Mouse (Mus musculus) embryonic facial prominence, embryonic 11.5 days (tissue): ENCODE data around the gene Cps1. TPM values are rescaled to one million over a fixed set of nuclear protein-coding genes. Genes with fewer than 3 reads are reported as not detected.

ENCODE experiments used
- ATAC-seq: fragments of 200-750 bp; cut with Nextera tagmentation; replicated peaks from 2 replicates; pipeline ENCODE4 v1.8.0; 2017; ENCODE audit warnings: low read depth; ENCODE audit not compliant: insufficient number of reproducible peaks, low FRiP score, low TSS enrichment
- DNase-seq: peaks from one replicate; pipeline ENCODE4 v3.0.0-alpha.2; 2015; ENCODE audit warnings: low spot score
- H3K27ac ChIP-seq: fragments of 300-500 bp; sonication (generic); replicated peaks from 2 replicates; pipeline ENCODE4 v1.5.1; 2014; ENCODE audit warnings: mild to moderate bottlenecking, low read depth, low read length, control low read depth
- H3K27me3 ChIP-seq: fragments of 300-500 bp; sonication (generic); 2 replicates; pipeline ENCODE4 v1.6.1; 2014; ENCODE audit warnings: mild to moderate bottlenecking, low read length, moderate library complexity, mixed read lengths; ENCODE audit not compliant: control insufficient read depth, insufficient read depth
- H3K36me3 ChIP-seq: fragments of 300-500 bp; sonication (generic); replicated peaks from 2 replicates; pipeline ENCODE4 v1.6.1; 2014; ENCODE audit warnings: low read depth, mild to moderate bottlenecking, low read length, moderate library complexity, mixed read lengths; ENCODE audit not compliant: control insufficient read depth, insufficient read depth
- H3K4me1 ChIP-seq: fragments of 300-500 bp; sonication (generic); 2 replicates; pipeline ENCODE4 v1.6.1; 2014; ENCODE audit warnings: low read length, mixed read lengths; ENCODE audit not compliant: control insufficient read depth, insufficient read depth
- H3K4me2 ChIP-seq: fragments of 300-500 bp; sonication (generic); 2 replicates; pipeline ENCODE4 v1.6.1; 2014; ENCODE audit warnings: low read depth, mild to moderate bottlenecking, control low read depth, low read length, moderate library complexity
- H3K4me3 ChIP-seq: fragments of 300-500 bp; sonication (generic); 2 replicates; pipeline ENCODE4 v1.5.1; 2014; ENCODE audit warnings: low read depth, low read length, control low read depth
- H3K9ac ChIP-seq: fragments of 300-500 bp; sonication (generic); replicated peaks from 2 replicates; pipeline ENCODE4 v1.6.1; 2014; ENCODE audit warnings: mild to moderate bottlenecking, control low read depth, low read length
- H3K9me3 ChIP-seq: fragments of 300-500 bp; sonication (generic); replicated peaks from 2 replicates; pipeline ENCODE4 v1.6.1; 2016; ENCODE audit warnings: mild to moderate bottlenecking, low read length, inconsistent platforms, mixed read lengths; ENCODE audit not compliant: control insufficient read depth
- WGBS: fragments of 180-500 bp; shearing (Covaris S2); extraction: QIAGEN DNeasy Blood & Tissue Kit; methylation state at CpG from one replicate; pipeline ENCODE4 v1.1.7; 2014; 5-methylcytosine and 5-hydroxymethylcytosine counted together
- polyA plus RNA-seq: library from polyadenylated mRNA; unstranded; fragments of >200 nt; fragmentation: Nextera tagmentation; extraction: Ambion mirVana; gene quantifications from 2 replicates; pipeline ENCODE4 v1.2.1, GENCODE M21; 2014

Gene Cps1
- polyA plus RNA-seq: 0.11 and 0.14 TPM in 2 replicates

GRCm38 (mm10) chr1:67122797-67123196 lies at the start of gene Cps1:
Cps1 (plus strand) TSS chr1:67123026.
- Histone ChIP-seq H3K27ac (no peak within 1 kb of the TSS), H3K36me3 (no peaks in the 10 kb centered on the region), H3K4me3 (no peak within 1 kb of the TSS), H3K4me1 (no peaks in the 10 kb centered on the region), H3K27me3 (no peaks in the 10 kb centered on the region), H3K9me3 (no peaks in the 10 kb centered on the region), H3K4me2 (no peak within 1 kb of the TSS), H3K9ac (no peak within 1 kb of the TSS)
- DNase-seq (no peak), ATAC-seq (no peak)
- 82% methylated on average over 3 of the region's 3 CpGs for WGBS

GRCm38 (mm10) chr1:67077739-67078138 lies 45.1 kb upstream of the Cps1 start:
- no peak for DNase-seq
- no peak overlapping the region for H3K9ac ChIP-seq
- no peaks in the 10 kb centered on the region for H3K9me3 ChIP-seq
- no peaks in the 10 kb centered on the region for H3K36me3 ChIP-seq
- no peak overlapping the region for H3K4me2 ChIP-seq
- WGBS: 67% methylated on average over 2 of the region's 2 CpGs
- H3K4me1 ChIP-seq: no peaks in the 10 kb centered on the region
- ATAC-seq: no peak
- no peaks in the 10 kb centered on the region for H3K27me3 ChIP-seq
- no peak overlapping the region for H3K4me3 ChIP-seq
- H3K27ac ChIP-seq: no peak overlapping the region

- 78% methylated on average over 2 of the region's 2 CpGs for WGBS
- Histone ChIP-seq H3K27me3 (no peaks in the 10 kb centered on the region), H3K4me3 (no peak overlapping the region), H3K4me1 (no peaks in the 10 kb centered on the region), H3K27ac (no peak overlapping the region), H3K9ac (no peak overlapping the region), H3K36me3 (no peaks in the 10 kb centered on the region), H3K9me3 (no peaks in the 10 kb centered on the region), H3K4me2 (no peak overlapping the region)
- ATAC-seq (no peak), DNase-seq (no peak)
Measured at GRCm38 (mm10) chr1:67078666-67079065, 44.2 kb upstream of the Cps1 start.

GRCm38 (mm10) chr1:67079146-67079545 lies 43.7 kb upstream of the Cps1 start:
- H3K36me3 ChIP-seq: no peaks in the 10 kb centered on the region
- ATAC-seq (no peak), DNase-seq (no peak)
- H3K27me3 ChIP-seq: no peaks in the 10 kb centered on the region
- no peak overlapping the region for H3K4me2 ChIP-seq
- WGBS: 87% methylated on average over 7 of the region's 7 CpGs
- no peak overlapping the region for H3K4me3 ChIP-seq
- no peak overlapping the region for H3K27ac ChIP-seq
- no peaks in the 10 kb centered on the region for H3K4me1 ChIP-seq
- no peak overlapping the region for H3K9ac ChIP-seq
- no peaks in the 10 kb centered on the region for H3K9me3 ChIP-seq

- 89% methylated on average over 1 of the region's 1 CpGs for whole genome bisulfite sequencing
- no peak for DNase-seq
- Histone ChIP-seq H3K36me3 (no peaks in the 10 kb centered on the region), H3K4me2 (no peak overlapping the region), H3K9me3 (no peaks in the 10 kb centered on the region), H3K4me1 (no peaks in the 10 kb centered on the region), H3K9ac (no peak overlapping the region), H3K4me3 (no peak overlapping the region), H3K27ac (no peak overlapping the region), H3K27me3 (no peaks in the 10 kb centered on the region)
- ATAC-seq: no peak
Measured at GRCm38 (mm10) chr1:67092473-67092872, 30.4 kb upstream of the Cps1 start.

- no peak for ATAC-seq
- Histone ChIP-seq H3K36me3 (no peaks in the 10 kb centered on the region), H3K4me1 (no peaks in the 10 kb centered on the region), H3K27me3 (no peaks in the 10 kb centered on the region), H3K9me3 (no peaks in the 10 kb centered on the region), H3K9ac (no peak overlapping the region), H3K4me2 (no peak overlapping the region), H3K4me3 (no peak overlapping the region), H3K27ac (no peak overlapping the region)
- DNase-seq: no peak
- 83% methylated on average over 1 of the region's 1 CpGs for WGBS
Measured at GRCm38 (mm10) chr1:67099215-67099614, 23.6 kb upstream of the Cps1 start.

- Histone ChIP-seq H3K36me3 (no peaks in the 10 kb centered on the region), H3K4me2 (no peak overlapping the region), H3K4me1 (no peaks in the 10 kb centered on the region), H3K4me3 (no peak overlapping the region), H3K9me3 (no peaks in the 10 kb centered on the region), H3K27ac (no peak overlapping the region), H3K9ac (no peak overlapping the region), H3K27me3 (no peaks in the 10 kb centered on the region)
- 33% methylated on average over 12 of the region's 12 CpGs for WGBS
- ATAC-seq (no peak), DNase-seq (peak; percentile 75)
Measured at GRCm38 (mm10) chr1:67103476-67104248, 19.2 kb upstream of the Cps1 start.

GRCm38 (mm10) chr1:67111621-67112298 lies 11.1 kb upstream of the Cps1 start:
- ATAC-seq (no peak), DNase-seq (no peak)
- H3K27ac ChIP-seq: no peak overlapping the region
- H3K9ac ChIP-seq: no peak overlapping the region
- WGBS: 85% methylated on average over 3 of the region's 3 CpGs
- no peaks in the 10 kb centered on the region for H3K36me3 ChIP-seq
- no peak overlapping the region for H3K4me2 ChIP-seq
- no peaks in the 10 kb centered on the region for H3K9me3 ChIP-seq
- no peaks in the 10 kb centered on the region for H3K27me3 ChIP-seq
- H3K4me3 ChIP-seq: no peak overlapping the region
- no peaks in the 10 kb centered on the region for H3K4me1 ChIP-seq
